Mouse (Mus musculus) neural tube, embryonic 14.5 days (tissue): ENCODE data around the gene Efcab9. TPM values are rescaled to one million over a fixed set of nuclear protein-coding genes. Genes with fewer than 3 reads are reported as not detected.

Experiments
- ATAC-seq: fragments of 200-750 bp; cut with Nextera tagmentation; 2 replicates; pipeline ENCODE4 v1.8.0; 2017; ENCODE audit warnings: low read depth, mild to moderate bottlenecking, moderate TSS enrichment, moderate library complexity
- H3K27ac ChIP-seq: fragments of 300-500 bp; sonication (generic); 2 replicates; pipeline ENCODE4 v1.5.1; 2014; ENCODE audit warnings: low read depth, mild to moderate bottlenecking, control low read depth, low read length, moderate library complexity, mixed read lengths
- H3K27me3 ChIP-seq: fragments of 300-500 bp; sonication (generic); 2 replicates; pipeline ENCODE4 v1.6.1; 2014; ENCODE audit warnings: low read length; ENCODE audit not compliant: control insufficient read depth, insufficient read depth
- H3K36me3 ChIP-seq: fragments of 300-500 bp; sonication (generic); 2 replicates; pipeline ENCODE4 v1.6.1; 2014; ENCODE audit warnings: low read length, mixed read lengths; ENCODE audit not compliant: control insufficient read depth, insufficient read depth
- H3K4me1 ChIP-seq: fragments of 300-500 bp; sonication (generic); 2 replicates; pipeline ENCODE4 v1.6.1; 2014; ENCODE audit warnings: low read length; ENCODE audit not compliant: control insufficient read depth, insufficient read depth
- H3K4me2 ChIP-seq: fragments of 300-500 bp; sonication (generic); 2 replicates; pipeline ENCODE4 v1.6.1; 2014; ENCODE audit warnings: mild to moderate bottlenecking, low read depth, low read length, control low read depth
- H3K4me3 ChIP-seq: fragments of 300-500 bp; sonication (generic); 2 replicates; pipeline ENCODE4 v1.5.1; 2014; ENCODE audit warnings: low read depth, low read length, control low read depth, mixed read lengths
- H3K9ac ChIP-seq: fragments of 300-500 bp; sonication (generic); replicated peaks from 2 replicates; pipeline ENCODE4 v1.6.1; 2014; ENCODE audit warnings: low read depth, mild to moderate bottlenecking, control low read depth, low read length, mixed read lengths
- H3K9me3 ChIP-seq: fragments of 300-500 bp; sonication (generic); 2 replicates; pipeline ENCODE4 v1.6.1; 2016; ENCODE audit warnings: low read length; ENCODE audit not compliant: control insufficient read depth
- WGBS: fragments of 180-500 bp; shearing (Covaris S2); extraction: QIAGEN DNeasy Blood & Tissue Kit; methylation state at CpG from one replicate; pipeline ENCODE4 v1.1.7; 2014; 5-methylcytosine and 5-hydroxymethylcytosine counted together
- polyA plus RNA-seq: library from polyadenylated mRNA; unstranded; fragments of >200 nt; fragmentation: Nextera tagmentation; extraction: Ambion mirVana; gene quantifications from 2 replicates; pipeline ENCODE4 v1.2.1, GENCODE M21; 2014

The Efcab9 gene
- polyA plus RNA-seq, 1 experiment from 2014 or later = not detected

DNA sequence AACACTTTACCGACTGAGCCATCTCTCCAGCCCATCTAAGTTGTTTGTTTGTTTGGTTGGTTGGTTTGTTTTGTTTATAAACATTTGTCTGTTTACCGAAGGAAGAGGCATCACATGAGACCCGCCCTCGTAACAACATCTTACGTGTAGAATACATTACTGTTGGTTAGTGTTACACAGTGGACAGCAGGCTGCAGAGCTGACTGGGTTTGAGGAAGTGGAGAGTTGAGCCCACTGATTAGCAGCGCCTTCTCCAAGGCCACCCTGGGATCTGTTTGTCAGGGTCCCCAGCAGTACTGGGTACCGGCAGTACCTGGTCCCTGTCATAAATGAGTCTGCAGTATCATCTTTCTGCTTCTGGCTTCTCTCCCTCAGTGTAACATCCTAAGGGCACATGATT is 36.2 kb upstream of the Efcab9 start:
- Histone ChIP-seq H3K4me2 (no peak overlapping the region), H3K4me1 (no peaks in the 10 kb centered on the region), H3K9me3 (no peaks in the 10 kb centered on the region), H3K9ac (no peak overlapping the region), H3K4me3 (no peak overlapping the region), H3K36me3 (no peaks in the 10 kb centered on the region), H3K27me3 (no peaks in the 10 kb centered on the region), H3K27ac (no peak overlapping the region)
- 86% methylated on average over 7 of the region's 7 CpGs for WGBS
- ATAC-seq = no peak

DNA sequence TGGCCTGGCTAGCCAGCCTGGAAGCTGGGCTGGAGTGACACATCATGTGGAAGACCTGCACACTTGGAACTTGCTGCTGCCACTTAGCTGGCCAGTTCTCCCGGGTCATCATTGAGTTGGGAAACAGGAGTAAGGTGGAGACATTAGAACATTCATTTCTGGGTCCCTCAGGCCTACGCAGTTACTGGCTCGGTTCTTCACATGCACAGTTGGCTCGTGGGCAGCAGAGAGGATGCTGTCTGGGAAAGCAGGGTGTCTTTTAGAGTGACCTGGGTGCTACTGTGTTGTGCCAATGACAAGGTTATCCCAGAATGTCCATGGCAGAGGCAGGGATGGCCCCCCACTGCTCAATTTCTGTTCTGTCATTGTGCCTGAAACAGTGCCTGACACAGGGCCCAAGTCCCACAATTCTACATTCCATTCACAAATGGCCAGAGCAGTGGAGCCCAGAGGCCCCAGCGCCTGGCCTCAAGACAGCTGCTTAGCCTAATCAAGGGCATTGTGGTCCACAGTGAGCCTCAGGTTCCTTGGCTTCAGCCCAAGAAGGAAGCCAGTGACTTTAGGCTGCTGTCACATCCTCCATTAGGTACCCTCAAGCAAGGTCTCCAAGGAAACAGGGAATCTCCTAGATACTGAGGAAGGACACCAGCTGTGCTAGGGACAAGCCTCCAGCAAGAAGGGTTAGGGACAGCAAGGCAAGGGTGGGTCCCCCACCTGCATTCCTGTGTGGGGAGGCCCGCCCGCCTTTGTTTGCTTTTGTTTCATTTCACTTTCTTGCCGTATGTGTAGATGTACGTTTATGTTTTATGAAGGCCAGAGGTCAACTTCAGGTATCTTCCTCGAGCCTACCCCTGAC is 35.3 kb upstream of the Efcab9 start:
- H3K4me1 ChIP-seq = no peaks in the 10 kb centered on the region
- H3K27ac ChIP-seq = no peak overlapping the region
- no peak overlapping the region for H3K4me2 ChIP-seq
- H3K27me3 ChIP-seq = no peaks in the 10 kb centered on the region
- no peak overlapping the region for H3K9ac ChIP-seq
- no peaks in the 10 kb centered on the region for H3K36me3 ChIP-seq
- WGBS = 77% methylated on average over 10 of the region's 10 CpGs
- ATAC-seq = no peak
- no peak overlapping the region for H3K4me3 ChIP-seq
- no peaks in the 10 kb centered on the region for H3K9me3 ChIP-seq

DNA sequence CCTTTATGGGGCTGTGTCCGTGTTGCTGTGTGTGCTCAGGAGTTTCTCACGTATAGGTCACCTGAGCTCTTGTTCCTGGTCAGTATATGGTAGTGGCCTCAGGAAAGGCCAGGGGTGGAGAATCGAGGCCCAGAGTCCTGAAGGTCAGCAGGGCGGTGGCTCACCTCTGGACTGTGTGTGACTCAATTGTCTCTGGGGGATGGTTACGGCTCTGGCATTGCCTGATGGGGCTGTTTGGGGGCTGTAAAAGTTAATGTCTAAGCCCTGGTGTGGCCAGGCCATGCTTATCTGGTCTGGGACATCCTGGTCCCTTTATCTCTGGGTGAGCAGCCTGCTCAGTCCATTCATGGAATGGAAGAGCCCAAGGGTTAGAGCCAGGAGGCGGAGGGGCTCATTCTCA is 34.3 kb upstream of the Efcab9 start:
- ATAC-seq = no peak
- Histone ChIP-seq H3K36me3 (no peaks in the 10 kb centered on the region), H3K27ac (no peak overlapping the region), H3K4me3 (no peak overlapping the region), H3K27me3 (no peaks in the 10 kb centered on the region), H3K4me1 (no peaks in the 10 kb centered on the region), H3K4me2 (no peak overlapping the region), H3K9me3 (no peaks in the 10 kb centered on the region), H3K9ac (no peak overlapping the region)
- 59% methylated on average over 6 of the region's 6 CpGs for WGBS

DNA sequence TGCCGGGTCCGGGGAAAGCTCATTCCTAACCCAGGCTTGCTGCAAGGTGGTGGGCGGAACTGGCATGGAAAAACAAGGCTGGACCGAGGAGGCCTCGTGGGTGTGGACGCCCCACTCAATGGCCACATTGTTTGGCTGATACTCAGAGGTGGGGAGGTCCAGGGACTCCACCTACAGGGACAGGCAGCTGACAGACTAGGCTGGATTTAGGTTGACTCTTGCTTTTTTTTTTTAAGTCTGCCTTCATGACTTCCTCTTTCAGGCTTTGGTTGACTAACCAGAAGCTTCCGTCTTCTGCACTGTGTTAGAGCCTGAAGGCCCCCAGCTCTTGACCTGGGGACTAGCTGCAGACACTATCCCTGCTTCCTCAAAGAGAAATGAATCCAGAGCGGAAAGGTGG is 33.2 kb upstream of the Efcab9 start:
- no peak for ATAC-seq
- Histone ChIP-seq H3K9me3 (no peaks in the 10 kb centered on the region), H3K4me1 (no peaks in the 10 kb centered on the region), H3K27me3 (no peaks in the 10 kb centered on the region), H3K4me3 (no peak overlapping the region), H3K9ac (no peak overlapping the region), H3K36me3 (no peaks in the 10 kb centered on the region), H3K27ac (no peak overlapping the region), H3K4me2 (no peak overlapping the region)
- WGBS = 42% methylated on average over 8 of the region's 8 CpGs

DNA sequence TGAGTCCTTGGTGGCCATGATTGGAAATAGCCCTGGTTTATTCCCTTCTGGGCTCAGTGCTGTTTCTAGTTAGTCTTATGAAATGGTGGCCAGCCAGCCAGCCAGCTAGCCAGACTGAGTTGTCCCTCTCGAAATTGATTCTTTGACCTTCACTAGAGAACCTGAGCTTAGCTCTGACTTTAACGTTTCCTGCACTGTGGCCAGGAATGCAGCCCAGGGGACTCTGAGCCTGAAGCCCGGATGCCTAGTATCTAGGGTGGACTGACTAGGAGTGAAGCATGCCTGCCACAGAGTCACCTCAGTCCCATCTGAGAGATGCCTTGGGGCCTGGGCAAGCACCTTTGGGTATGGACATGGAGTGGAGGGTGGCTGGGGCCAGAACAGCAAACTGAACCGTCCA is 32.7 kb upstream of the Efcab9 start:
- WGBS = 62% methylated on average over 4 of the region's 4 CpGs
- Histone ChIP-seq H3K9me3 (no peaks in the 10 kb centered on the region), H3K27ac (no peak overlapping the region), H3K27me3 (no peaks in the 10 kb centered on the region), H3K36me3 (no peaks in the 10 kb centered on the region), H3K4me2 (no peak overlapping the region), H3K9ac (no peak overlapping the region), H3K4me1 (no peaks in the 10 kb centered on the region), H3K4me3 (no peak overlapping the region)
- no peak for ATAC-seq

DNA sequence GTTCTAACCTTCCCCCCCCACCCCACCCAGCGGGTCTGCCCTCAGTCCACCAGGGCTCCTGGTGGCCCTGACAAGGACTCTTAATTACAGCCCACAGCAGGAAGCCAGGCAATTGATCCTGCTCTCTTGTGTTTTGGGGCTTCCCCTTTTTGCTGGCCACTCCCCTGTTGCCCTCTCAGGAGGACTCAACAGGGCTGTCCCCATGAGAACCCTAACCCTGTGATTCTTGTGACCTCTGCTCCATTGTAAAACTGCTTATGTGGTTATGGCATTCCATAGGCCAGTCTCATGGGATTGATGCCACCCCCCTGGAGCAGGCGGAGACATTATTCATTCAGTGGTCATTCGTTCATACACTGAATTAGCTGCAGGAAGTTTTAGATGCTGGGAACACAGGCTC is 31.8 kb upstream of the Efcab9 start:
- 27% methylated on average over 3 of the region's 3 CpGs for WGBS
- no peak overlapping the region for H3K27ac ChIP-seq
- ATAC-seq = no peak

DNA sequence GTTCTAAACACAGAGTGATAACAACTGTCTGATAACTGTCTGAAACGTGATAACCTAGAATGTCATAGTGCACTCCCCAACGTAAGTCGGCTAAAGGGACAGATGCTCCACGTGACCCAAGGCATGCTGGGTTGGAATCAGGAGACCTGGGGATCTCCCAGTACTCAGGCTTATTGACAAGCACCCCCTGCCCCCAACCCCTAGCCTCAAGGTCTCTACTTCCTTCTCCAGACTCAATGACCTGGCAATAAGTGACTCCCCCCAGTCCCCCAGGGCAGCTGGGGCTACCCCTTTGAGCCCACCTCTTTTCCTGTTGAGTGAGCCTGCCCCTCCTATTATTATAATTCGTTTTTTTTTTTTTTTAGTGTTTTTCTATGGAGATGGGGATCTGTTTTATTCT is 30.8 kb upstream of the Efcab9 start:
- H3K27me3 ChIP-seq = no peaks in the 10 kb centered on the region
- H3K9ac ChIP-seq = no peak overlapping the region
- no peak overlapping the region for H3K27ac ChIP-seq
- no peak for ATAC-seq
- no peak overlapping the region for H3K4me3 ChIP-seq
- no peak overlapping the region for H3K4me2 ChIP-seq
- H3K36me3 ChIP-seq = no peaks in the 10 kb centered on the region
- 79% methylated on average over 5 of the region's 5 CpGs for WGBS
- no peaks in the 10 kb centered on the region for H3K9me3 ChIP-seq
- H3K4me1 ChIP-seq = no peaks in the 10 kb centered on the region

More for the DNA sequence above, 31.8 kb upstream of the Efcab9 start:
- Histone ChIP-seq H3K27me3 (no peaks in the 10 kb centered on the region), H3K9ac (no peak overlapping the region), H3K4me3 (no peak overlapping the region), H3K4me2 (no peak overlapping the region), H3K36me3 (no peaks in the 10 kb centered on the region), H3K4me1 (no peaks in the 10 kb centered on the region), H3K9me3 (no peaks in the 10 kb centered on the region)

DNA sequence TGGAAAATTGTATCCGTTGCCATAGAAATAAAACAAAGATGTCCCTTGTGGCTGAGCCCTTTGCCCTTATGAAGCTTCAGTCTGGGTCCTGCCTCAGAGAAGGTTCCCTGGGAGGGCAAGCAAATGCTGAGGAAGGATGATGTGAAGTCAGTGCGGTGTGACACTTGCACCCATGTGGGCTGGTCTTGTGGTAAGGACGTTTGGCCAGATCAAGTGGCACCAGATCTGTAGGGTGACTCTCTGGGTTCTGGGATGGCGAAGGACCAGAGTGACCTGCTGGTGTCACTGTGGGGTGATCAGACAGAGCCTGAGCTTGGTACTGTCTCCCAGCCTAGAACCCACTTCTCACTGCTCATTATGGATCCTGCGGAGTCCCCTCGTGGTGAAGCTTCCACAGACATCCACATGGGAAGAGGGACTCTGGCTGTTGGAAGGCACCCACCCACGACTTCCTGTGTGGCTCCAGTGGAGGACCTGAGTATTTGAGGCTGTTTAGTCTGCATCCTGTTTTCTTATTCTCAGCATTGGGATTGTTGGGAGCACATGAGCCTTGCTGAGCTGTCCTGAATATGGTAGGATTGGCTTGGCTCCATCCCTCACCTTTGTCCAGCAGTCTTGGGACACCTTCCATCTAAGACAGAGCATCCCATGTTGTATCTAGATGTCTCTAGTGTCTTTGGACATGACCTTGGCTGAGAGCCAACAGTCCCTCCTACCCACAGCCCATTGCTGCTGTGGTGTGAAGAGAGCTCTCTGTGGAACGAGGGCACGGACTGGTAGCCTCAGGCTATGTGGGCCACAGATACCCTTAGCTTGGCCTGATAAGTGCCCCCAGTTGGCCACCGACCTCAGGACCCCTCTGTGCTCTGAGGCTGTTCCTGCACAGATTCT is 29.8 kb upstream of the Efcab9 start:
- H3K27me3 ChIP-seq = no peaks in the 10 kb centered on the region
- 71% methylated on average over 10 of the region's 10 CpGs for WGBS
- no peak overlapping the region for H3K4me2 ChIP-seq
- H3K36me3 ChIP-seq = no peaks in the 10 kb centered on the region
- H3K4me3 ChIP-seq = no peak overlapping the region
- H3K4me1 ChIP-seq = no peaks in the 10 kb centered on the region
- no peak for ATAC-seq
- H3K9ac ChIP-seq = no peak overlapping the region
- H3K9me3 ChIP-seq = no peaks in the 10 kb centered on the region
- no peak overlapping the region for H3K27ac ChIP-seq
